Mouse (Mus musculus) adrenal gland, postnatal 4 days (tissue): ENCODE results near the gene Dcst1. TPM values are rescaled to one million over a fixed set of nuclear protein-coding genes. Genes with fewer than 3 reads are reported as not detected.

ENCODE experiments used
- DNase-seq, 2 experiments: peaks; one replicate each; pipeline ENCODE4 v3.0.0; 2021 to 2022; ENCODE audit warnings: low spot score in 2 of 2, mixed read lengths in 2 of 2
- total RNA-seq, 2 experiments: library from RNA; stranded (reverse); gene quantifications; 2 replicates each; pipeline ENCODE4 v1.2.3; 2021

Dcst1 gene
- total RNA-seq, 2 experiments from 2014 or later = 0.81 to 1.2 TPM

- no peak for DNase-seq
These were observed 27.9 kb downstream of the Dcst1 start for GRCm38 (mm10) chr3:89337062-89337720.

- DNase-seq = no peak
These were observed 28.5 kb downstream of the Dcst1 start for GRCm38 (mm10) chr3:89336529-89336928.

DNA sequence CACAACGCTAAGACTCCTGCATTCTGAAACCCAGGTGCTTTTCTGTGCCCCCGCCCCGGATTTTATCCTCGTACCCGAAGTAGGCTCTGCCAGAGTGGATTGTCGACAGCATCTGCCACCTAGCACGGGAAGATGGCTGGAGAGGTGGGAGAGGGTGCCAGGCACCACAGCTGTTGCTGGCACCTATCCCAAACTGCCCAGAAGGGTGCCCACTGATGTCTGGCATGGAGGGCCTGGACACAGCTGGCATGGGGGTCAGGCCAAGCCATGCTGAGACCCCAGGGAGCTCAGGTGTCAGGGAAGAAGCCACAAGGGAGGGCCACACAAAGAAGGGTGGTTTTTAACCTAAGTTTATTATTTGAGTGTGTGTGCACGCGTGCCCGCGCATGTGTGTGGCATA is 32.0 kb downstream of the Dcst1 start:
- DNase-seq = no peak

DNA sequence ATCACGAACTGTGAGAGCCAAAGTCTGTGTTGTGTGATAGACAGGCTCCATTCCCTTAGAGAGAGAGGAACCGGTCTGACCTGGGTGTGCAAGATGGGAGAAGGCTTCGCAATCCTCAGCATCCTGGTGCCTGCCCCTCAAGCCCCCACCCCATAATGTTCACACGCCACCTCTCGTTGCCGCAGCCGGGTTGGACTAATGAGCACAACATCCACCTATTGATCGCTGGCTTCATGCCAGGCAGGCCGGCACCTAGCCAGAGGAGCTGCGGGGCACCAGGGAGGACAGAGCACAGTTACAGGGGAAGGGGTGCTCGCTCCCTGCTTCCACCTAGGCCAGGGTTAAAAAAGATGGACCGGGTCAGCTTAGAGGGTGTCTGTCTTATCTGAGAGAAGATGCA is 32.6 kb downstream of the Dcst1 start:
- no peak for DNase-seq

GRCm38 (mm10) chr3:89332013-89332412 is 33.0 kb downstream of the Dcst1 start:
- DNase-seq = no peak

DNA sequence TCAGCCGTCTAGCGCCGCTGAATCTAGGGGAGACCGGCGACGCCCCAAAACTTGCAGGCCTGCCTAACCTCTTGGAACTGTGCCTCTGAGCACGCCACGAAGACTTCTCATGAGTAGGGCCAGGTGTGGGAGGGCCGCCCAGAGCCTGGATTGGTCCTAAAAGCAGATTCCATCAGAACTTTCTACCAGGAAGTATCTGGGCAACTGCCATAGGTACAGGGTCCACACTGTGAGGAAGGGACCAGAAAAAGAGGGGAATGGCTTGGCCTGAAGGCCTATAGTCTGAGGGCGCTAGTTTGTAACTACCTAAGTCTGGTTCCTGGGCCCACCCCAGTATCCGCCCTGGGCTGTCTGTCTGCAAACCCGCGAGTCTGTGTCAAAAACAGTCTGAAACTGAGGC is 33.5 kb downstream of the Dcst1 start:
- DNase-seq = no peak

DNA sequence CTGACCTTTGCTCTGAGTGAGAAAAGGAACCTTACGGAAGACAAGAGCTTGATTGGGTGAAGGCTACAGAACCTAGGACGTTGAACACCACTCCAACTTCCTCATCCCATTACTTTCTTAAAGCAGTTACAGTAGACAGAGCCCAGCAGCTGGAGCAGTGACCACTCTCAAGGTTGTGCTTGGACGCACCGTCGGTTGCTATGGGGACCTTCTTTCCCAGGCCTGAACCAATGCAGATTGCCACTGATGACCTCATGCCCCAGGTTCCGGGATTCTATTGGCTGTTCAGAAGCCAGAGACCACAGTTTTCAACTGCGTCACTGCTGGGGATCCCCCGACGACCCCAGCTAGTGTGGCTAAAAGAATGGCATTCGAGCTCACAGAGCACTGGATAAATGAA is 34.1 kb downstream of the Dcst1 start:
- DNase-seq = no peak

DNA sequence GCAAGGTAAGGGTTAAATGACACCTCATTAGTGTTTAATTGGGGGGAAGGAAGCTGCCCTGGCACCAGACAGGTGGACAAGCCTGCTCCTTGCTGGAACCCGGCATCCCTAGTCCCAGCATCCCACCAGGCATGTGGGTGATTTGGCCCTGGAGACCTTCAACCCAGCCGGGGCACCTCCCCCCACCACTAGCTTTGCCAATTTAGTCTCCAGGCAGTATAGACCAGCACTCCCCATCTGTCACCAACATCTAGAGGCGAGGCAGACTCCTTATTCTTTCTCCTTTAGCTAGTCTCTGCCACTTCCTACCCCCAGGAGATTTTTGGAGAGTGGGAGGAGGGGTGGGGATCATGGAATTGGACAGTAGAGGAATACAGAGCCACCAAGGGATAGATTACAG is 34.7 kb downstream of the Dcst1 start:
- no peak for DNase-seq

DNA sequence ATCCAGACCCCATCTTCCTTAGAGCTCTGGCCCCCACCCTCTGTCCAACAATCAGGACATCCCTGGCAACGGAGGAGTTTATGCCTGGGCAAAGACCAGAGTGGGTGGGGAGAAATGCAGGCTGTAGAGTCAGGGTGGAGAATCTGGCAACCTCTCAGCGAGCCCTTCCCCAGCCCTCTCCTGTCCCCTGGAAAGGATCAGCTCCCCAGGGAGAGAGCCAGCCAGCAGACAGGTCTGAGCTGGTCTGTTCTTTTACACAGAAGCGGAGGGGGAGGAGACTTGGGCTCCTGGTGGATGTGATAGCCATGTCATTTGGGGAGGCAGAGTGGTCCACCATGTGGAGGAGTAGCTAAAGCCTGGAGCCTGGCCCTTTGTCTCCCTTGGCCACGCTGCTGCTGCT is 36.4 kb downstream of the Dcst1 start:
- DNase-seq = no peak

DNA sequence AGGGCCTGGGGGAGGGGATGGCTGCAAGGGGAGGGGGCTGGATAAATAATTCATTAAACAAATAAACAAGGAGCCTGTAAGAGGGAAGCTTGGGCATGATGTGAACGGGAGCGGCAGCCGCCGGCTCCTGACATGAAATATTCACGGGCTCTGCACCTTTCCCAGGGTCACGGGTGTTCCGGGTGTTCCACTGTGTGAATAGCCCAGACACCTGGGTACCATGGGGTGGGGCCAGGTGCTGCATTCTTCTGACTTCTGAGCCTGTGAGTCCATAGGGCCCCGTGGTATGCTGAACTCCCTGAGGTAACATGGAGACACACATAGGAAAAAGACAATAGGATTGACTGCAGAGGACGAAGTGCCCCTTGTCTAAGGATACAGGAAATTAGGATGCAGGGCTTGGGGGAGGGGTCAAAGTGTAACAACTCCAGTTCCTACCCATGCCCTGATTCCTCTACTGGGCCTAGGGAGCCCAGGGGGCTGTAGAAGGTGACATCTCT is 37.6 kb downstream of the Dcst1 start:
- DNase-seq = no peak

DNA sequence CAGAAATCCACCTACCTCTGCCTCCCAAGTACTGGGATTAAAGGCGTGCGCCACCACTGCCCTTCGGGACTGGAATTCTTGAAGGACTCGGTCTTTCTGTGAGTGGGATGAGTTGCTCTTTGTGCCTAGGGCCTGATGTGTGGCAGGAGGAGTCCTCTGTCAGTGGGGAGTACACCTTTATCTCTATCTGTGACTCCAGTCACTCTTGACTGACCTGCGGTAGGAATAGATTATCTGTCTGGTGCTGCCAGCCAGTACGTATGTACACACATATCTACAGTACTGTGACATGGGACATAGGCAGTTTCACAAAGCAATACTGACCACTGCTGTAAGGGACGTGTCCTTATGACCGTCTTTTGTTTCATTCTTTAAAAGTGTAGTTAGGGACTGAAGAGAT is 39.2 kb downstream of the Dcst1 start:
- no peak for DNase-seq

- no peak for DNase-seq
These were observed 42.4 kb downstream of the Dcst1 start, which contains the start of gene Efna3 for GRCm38 (mm10) chr3:89322514-89323165. Gene Efna3 (minus strand): TSS chr3:89322965.

DNA sequence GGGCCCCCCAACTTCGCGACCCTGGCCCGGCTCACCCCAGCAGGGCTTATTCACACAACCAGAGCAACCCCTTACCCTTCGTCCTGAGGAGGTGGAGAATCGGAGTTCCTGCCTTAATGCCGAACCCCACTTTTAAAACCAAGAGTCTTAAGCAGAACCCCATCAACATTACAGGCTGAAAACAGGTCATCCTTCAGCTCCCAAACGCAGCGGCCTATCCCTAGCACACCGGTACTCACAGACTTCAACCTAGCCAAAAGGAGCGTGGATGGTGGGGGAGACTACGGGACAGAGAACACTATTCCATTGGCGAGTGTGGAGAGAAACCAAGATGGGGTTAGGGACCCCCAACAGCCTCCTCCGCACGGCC is 42.9 kb downstream of the Dcst1 start:
- no peak for DNase-seq

DNA sequence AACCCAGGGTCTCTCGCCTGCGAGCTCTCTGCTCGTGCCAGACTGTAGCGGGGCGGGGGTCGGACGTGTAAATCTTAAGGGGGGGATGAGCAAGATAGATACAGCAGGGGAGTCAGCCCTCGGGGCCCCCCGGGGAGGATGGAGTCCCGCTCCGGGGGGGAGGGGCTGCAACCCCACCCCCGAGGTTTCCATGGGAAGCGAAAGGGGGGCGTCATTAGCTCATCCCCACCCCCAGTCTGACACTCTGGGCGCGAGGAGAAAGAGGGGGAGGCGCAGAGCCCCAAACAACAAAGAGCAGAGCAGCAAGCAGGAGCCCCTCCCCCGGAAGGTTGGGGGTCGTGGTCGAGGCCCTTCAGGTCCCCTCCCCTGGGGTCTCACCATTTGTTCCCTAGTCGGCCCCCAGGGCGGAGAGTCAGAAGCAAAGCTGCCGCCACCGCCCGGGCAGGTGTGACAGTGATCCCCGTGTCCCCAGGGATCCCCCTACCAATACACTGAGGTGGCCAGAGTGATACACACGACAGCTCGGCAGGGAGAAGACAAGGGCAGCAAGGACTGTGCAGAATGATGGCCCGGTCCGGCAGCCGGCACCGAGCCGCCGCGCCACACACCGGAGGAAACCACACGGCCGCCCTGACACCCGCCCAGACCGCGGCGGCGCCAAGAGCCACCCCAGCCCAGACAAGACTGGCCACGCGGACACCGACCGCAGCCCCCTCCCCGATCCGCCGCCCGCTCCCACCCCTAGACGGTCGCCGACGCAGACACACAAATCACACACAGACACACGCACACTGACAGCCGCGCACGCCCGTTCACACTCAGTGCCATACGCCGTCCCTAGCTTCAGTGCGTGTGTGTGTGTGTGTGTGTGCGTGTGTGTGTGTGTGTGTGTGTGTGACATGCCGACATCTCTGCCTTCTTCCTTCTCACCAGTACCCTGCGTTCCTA is 43.6 kb downstream of the Dcst1 start:
- DNase-seq = no peak

DNA sequence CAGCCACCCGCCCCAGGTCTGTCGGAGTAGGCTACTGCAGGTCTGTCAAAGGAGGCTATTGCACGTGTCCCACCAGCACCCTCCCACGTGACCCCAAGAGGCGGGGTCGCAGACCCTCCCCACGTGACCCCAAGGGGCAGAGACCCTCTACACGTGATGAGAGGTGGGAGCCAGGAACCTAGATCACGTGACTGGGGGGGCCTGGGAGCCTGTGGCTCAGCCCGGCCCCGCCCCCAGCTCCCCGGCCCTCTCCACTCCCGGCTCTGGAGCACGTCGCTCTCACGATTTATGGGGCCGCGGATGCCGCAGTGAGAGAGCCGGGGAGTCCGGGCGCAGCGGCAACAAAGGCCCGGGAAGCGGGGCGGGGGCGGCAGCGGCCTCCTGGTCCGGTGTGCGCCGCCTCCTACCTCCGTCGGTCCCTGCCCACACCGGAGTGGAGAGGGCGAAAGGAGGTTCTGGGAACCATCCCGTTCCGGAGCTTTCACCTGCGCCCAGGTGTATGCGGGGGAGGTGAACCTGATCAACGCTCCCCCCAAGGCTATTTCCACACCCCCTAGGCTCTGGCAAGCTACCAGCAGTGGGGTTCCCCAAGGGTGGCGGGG is 44.4 kb downstream of the Dcst1 start:
- DNase-seq = no peak

DNA sequence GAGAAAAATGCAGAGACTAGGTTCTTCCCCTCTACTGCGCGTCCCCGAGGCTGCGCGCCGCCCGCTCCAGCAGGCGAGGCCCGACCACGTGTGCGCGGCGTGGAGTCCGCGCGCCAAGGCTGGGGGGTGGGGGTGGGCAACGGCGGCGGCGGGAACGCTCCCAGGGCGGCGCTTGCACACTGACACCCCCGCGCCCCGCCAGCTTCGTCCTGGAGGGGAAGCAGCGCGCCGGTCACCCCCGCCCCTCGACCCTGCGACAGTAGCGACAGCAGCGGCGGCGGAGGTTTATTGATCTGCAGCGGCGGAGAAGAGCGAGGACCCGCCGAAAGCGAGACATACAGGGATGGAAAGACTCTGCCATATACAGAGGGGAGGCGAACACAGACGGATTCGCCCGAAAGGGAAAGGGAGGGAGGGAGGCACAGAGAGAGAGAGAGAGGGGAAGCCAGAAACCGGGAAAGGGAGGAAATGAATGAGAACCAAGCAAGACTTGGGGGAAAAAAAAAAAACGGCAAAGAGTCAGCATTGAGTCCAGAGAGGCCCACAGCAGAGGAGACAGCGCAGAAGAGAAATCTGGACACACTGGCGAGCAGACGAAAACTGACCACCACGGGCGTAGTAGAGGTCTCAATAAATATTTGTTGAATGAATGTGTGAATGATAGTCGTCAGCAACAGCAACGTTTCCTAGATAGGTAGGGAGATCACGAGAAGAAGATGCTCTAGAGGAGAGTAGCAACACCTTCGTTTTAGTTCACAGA is 45.3 kb downstream of the Dcst1 start:
- no peak for DNase-seq

- DNase-seq = no peak
These were observed 46.0 kb downstream of the Dcst1 start for GRCm38 (mm10) chr3:89318971-89319590.

DNA sequence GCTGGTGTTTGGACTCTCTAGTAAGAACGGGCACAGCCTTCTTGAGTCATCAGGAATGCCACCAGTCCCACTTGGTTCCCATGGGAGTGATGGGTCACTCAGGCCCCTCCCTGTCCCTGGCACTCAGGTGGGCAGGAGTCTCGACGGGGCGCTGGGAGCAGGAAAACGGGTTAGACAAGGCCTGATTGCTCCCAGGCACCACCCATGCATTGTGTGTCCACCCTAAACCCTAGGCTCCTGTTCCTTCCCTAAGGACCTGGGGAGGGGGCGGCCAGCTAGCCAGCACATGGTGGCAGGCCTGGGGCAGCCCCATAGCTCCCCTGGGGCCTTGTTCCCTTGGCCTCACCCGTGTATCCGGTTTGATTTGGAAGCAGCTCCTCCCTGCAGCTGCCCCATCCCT is 46.7 kb downstream of the Dcst1 start:
- no peak for DNase-seq

GRCm38 (mm10) chr3:89317246-89317645 is 47.8 kb downstream of the Dcst1 start:
- DNase-seq = no peak

DNA sequence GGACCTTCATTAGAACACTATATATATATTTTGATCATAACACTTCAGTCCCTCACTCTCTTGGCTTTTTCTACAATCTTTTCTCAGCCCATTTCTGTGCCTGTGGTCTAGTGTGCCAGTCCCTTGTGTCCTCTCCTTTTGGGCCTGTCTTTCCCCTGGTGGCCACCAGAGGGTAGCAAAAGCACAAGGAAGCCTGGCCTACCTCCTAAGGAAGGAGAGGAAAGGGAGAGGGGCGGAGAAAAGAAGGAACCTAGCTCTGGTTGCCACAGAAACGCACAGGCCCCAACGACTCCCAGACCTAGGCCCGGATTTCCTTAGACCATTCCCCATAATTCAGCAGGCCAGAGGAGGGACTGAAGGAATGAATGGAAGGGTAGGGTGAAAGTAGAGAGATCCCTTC is 48.2 kb downstream of the Dcst1 start:
- peak in 1 of 2 experiments; percentile 75 for DNase-seq
